Mouse (Mus musculus): ENCODE data around the gene Sh3kbp1.

GRCm38 (mm10) chrX:159732845-159733244 is 105.8 kb downstream of the Sh3kbp1 start:
- TF ChIP-seq CTCF (IDR thresholded peaks at IDR 0.05; ENCODE audit: low read depth) (no peak), EP300 (IDR thresholded peaks at IDR 0.05; ENCODE audit: low read depth) (no peak)
